Mouse (Mus musculus) c-Kit-positive CD71-negative TER-119-negative erythroid progenitor cells, embryonic 14.5 days (primary cell): Measurements from ENCODE around the gene Thrb.
"Not testable (repeated sequence)": the region's sequence is repeated elsewhere in the genome, so short reads cannot be mapped to it uniquely, and the experiment has no call there.

Source experiments
- DNase-seq: peaks from one replicate; pipeline ENCODE4 v3.0.0-alpha.2; 2013; ENCODE audit warnings: low read depth

Gene Thrb

DNA sequence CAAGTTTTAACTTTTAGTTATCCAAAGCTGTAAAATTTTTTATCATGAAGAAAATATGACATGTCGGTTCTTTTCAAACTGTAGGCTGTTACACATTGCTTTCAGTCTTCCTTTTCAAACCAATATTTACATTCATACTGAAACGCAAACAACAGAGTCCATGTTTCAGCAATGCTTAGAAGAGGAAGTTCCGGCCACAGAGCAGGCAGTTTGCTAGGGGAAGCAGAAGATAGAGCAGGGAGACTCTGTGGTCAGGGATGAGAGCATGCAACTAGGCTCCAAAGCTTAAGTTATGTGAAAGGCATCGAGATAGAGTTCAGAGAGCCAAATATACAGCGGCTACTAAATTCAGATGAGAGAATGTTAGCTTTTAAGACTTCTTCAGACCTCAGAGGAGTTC lies 219.4 kb downstream of the Thrb start:
- no peak for DNase-seq

- no peak for DNase-seq
Measured at GRCm38 (mm10) chr14:17884884-17885283, 224.8 kb downstream of the Thrb start.

GRCm38 (mm10) chr14:17885320-17885719 lies 225.3 kb downstream of the Thrb start:
- no peak for DNase-seq

- no peak for DNase-seq
Measured at GRCm38 (mm10) chr14:17894791-17895190, 234.7 kb downstream of the Thrb start.

- no peak for DNase-seq
Measured at GRCm38 (mm10) chr14:17899733-17900413, 239.8 kb downstream of the Thrb start.

DNA sequence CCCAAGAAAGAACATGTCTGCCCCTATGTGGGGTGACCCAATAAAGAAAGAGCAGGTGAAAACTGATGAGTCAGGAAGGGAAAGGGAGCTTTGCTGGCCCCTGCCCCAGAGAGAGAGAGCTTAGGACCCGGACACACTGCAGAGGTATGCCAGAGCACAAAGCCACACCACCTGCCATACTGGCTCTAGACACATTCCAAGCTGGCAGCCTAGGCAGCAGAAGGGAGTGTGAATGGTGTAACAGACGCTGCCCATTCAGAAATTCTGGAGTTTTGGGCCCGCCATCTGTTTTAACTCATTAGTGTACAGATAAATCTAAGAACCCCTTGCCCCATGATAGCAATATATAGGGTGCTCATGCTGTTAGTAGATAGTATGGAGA lies 240.3 kb downstream of the Thrb start:
- DNase-seq = no peak

DNA sequence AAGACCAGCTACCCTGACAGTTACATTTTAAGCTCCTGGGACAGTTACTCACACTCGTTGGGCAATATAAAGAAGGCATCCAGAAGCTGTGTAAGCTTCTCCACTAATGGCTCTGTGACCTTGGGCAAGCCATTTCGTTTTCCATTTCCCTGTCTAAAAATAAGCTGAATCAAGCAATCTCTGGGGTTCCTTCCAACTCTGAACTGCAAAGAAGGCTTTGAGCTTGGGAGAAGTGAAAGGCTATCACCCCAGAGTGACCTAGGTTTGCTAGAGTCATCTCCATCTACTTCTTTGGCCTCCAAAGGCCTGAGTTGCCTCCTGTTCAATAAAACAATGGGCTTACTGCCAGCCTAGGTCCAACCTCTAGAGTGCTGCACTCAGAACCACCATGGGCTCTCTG lies 242.4 kb downstream of the Thrb start:
- DNase-seq = no peak

DNA sequence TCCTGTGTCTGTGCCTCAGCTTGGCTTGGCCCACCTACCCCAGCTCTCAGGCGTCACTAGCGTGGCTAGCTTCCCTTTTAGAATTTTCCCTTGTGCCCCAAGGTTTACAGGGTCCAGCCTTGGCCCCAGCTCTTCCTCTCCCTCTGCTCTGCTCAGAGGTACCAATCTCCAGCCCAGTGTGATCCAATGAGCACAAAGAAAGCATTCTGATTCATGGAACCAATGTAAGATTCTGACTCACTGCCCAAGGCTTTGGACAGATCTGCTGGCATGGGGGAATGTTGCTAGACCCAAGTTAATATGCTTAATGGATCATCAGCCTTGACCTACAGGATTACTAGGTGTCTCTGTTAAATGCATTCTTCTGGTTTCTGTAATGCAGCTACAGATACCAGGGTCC lies 243.1 kb downstream of the Thrb start:
- DNase-seq = no peak

GRCm38 (mm10) chr14:17904554-17904953 lies 244.5 kb downstream of the Thrb start:
- no peak for DNase-seq

- DNase-seq = no peak
Measured at GRCm38 (mm10) chr14:17905627-17906026, 245.6 kb downstream of the Thrb start.

DNA sequence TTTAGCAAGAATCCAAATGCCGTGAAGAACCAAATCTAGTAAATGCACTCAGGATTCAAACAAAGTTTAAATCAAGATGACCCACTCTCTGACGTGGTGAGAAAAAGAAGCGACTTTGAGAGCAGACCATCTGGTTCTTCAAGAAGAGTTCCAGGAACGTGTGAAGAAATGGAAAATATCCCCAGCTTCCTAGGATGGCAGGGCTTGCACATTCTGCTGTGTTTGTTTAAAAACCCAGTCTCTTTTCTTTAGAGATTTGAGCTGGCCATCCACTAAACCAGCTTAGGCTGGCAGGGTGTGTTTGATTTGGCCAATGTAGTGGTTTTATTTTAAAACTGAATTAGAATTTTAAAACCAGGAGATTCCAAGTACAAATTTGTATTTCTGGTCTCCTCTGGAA lies 246.9 kb downstream of the Thrb start:
- DNase-seq = no peak

GRCm38 (mm10) chr14:17911157-17911556 lies 251.1 kb downstream of the Thrb start:
- DNase-seq = no peak

DNA sequence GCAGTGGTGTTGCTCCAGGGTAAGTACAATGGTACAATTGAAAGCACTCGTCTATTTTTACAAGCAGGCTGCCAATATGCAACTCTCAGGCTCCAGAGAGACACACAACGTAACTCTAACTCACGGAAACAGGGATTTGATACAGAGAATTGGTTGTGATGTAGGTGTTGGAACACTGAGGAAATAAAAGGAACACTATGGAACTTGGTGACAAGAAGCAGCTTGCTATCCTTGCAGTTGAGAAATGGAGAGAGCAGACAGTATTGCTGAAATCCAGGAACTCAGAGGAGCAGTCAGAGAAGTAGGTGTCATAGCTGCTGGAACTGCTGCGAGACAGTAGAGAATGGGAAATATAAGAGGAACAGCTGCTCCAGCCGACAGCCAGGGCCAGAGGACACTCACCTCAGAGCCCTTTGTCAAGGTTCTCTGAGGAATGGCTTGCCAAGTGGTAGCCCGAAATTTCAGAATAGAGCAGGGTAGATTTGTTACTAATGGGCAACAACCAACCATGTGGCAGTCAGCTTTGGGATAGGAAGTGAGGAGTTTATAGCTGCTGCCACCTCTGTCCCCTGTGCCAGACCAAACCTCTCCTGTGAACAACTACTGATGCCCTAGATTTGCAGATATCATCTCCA lies 252.6 kb downstream of the Thrb start:
- no peak for DNase-seq

GRCm38 (mm10) chr14:17915556-17915955 lies 255.5 kb downstream of the Thrb start:
- no peak for DNase-seq

DNA sequence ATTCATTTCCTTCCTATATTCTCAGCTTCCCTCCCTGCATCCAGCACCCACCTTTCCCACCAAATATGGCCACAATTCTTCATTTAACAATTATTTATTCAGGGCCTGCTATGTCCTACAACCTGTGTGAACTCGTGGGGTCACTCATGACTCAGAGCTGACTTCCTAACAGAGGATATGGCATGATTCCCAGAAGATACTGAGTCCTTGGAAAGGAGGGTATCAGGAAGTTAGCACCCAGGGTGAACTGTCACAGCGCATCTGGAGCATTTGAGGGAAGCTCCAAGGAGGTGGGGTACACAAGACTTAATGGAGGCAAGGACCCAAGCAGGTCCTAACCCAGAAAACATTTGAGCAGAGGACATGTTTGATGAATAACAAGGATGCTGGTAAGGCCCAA lies 256.6 kb downstream of the Thrb start:
- no peak for DNase-seq

GRCm38 (mm10) chr14:17917124-17917763 lies 257.2 kb downstream of the Thrb start:
- no peak for DNase-seq

DNA sequence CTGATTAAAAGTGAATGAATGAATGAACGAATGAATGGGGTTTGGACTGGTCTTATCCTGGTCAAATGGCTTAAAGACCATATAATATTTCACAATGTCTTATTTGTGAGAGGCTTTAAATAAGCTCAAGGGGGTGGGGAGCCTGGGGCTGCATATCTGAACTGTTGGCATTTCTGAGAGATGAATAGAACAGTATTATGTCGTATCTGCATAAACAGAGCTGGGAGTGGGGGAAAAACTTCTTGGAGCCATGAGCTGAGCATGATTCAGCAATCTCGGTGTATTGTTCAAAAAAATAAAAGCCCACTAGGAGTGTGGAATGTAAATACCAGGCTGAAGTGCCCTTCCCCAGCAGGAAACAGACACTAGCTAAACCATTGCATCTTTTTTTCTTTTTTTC lies 257.8 kb downstream of the Thrb start:
- no peak for DNase-seq

DNA sequence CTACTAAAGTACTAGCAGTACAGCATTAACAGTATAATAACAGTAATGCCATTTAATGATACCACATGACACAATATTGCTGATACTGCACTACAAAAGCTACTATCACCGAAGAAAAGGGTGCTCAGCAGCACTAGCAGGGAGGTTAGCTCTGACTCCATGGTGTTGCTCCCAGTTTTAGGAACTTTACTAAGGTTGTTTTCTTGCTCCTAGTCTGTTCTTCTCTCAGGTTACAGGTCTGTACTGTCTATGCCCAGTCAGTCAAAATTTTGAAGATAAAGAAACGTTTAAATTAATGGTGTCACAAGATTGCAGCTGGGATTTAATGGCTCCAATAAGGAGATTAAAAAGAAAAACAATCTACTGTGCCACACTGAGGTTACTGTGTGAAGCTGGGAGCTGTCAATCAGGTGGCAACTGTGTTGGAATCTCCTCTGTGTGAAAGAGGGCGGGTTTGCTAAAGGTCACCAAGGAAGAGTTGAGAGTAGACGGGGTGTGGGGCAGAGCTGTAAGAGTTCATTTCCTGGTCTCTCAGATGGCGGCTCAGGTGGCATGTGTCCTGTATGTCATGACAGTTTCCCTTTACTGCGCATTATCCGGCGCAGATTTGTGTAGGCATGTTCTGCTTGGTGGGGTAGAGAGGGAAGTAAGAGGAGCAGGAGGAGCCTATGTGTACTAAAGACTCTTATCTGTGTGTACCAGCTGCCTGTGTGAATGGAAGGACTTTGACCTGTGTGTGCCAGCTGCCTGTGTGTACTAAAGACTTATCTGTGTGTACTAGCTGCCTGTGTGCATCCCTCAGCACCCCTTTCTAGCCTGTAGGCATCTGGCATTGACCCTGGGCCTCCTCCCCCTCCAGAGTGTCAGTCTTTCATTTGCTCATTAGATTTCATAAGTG lies 263.0 kb downstream of the Thrb start:
- DNase-seq = no peak

- DNase-seq = no peak
Measured at GRCm38 (mm10) chr14:17927469-17927868, 267.4 kb downstream of the Thrb start.

DNA sequence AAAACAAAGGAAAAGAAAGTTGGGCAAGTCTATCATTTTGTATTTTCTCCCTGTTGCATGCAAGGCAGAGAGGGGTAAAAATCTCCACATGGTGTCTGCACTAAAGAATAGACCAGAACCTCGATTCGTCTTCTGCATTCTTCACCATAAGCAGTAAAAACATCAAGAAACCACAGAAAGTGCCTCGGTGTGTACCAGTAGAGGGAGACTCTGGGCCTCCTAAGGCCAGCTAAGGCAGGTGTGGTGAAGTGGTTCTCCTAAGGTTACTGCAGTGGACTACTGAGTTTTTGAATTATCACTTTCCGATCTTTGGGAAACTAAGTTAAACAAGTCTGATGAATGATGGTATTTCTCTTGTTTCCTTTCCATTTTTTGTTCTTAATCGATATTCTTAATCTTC lies 269.5 kb downstream of the Thrb start:
- no peak for DNase-seq

- DNase-seq = no peak
Measured at GRCm38 (mm10) chr14:17933475-17933874, 273.4 kb downstream of the Thrb start.

DNA sequence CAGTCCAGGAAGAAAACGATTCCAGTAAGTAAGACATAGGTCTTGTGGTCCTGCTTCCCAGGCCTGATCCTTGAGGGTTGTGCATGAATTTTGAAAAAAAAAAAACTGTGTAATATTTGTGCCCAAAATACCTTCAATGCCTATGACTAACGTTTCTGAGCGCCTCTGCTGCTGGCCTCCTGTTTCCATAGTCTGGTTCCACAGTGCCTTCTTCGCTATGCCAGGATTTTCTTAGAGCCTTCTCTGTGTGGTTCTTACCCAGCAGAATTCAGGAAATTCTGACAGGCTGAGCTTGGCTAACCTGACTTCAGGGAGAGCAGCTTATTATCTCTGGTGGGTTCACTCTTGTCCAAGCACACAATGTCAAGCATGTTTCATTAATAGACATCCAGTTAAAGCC lies 274.7 kb downstream of the Thrb start:
- not testable (repeated sequence) for DNase-seq

- no peak for DNase-seq
Measured at GRCm38 (mm10) chr14:17954038-17954437, 294.0 kb downstream of the Thrb start.
